ENCODE assay signal across 23 mouse cellular contexts in genomic region chr16:46299079-46299721, GRCm38 (mm10).
"Had no signal": no experiment of that assay in that cellular context is flagged by ENCODE, and none has a peak within 500 bp of the region (broad histone marks: within the 10 kb centered on the region; RNA-seq: fewer than 3 reads in every experiment).

No protein-coding gene starts in this region.

- H3K9ac ChIP-seq: kidney, embryonic 15.5 days; limb, embryonic 12.5 days; limb, embryonic 15.5 days; liver, embryonic 14.5 days; liver, postnatal 0 days; lung, embryonic 15.5 days; midbrain, embryonic 13.5 days; neural tube, embryonic 13.5 days; stomach, embryonic 15.5 days had no signal

- H3K4me2 ChIP-seq: kidney, embryonic 15.5 days; limb, embryonic 12.5 days; limb, embryonic 15.5 days; liver, embryonic 11.5 days; lung, embryonic 15.5 days; midbrain, embryonic 13.5 days; neural tube, embryonic 13.5 days; stomach, embryonic 15.5 days had no signal

- H3K4me1 ChIP-seq: kidney, embryonic 15.5 days; limb, embryonic 12.5 days; limb, embryonic 15.5 days; lung, embryonic 15.5 days; megakaryocyte, embryonic 14.5 days; stomach, embryonic 15.5 days had no signal

- H3K27ac ChIP-seq: kidney, embryonic 15.5 days; limb, embryonic 12.5 days; limb, embryonic 15.5 days; liver, embryonic 14.5 days; lung, embryonic 15.5 days; midbrain, embryonic 10.5 days; midbrain, embryonic 13.5 days; neural tube, embryonic 13.5 days; stomach, embryonic 15.5 days had no signal

- H3K36me3 ChIP-seq: kidney, embryonic 15.5 days; limb, embryonic 12.5 days; limb, embryonic 15.5 days; lung, embryonic 15.5 days; midbrain, embryonic 10.5 days; midbrain, embryonic 13.5 days; neural tube, embryonic 13.5 days; stomach, embryonic 15.5 days had no signal

- ATAC-seq: liver, postnatal 0 days; midbrain, embryonic 13.5 days; midbrain, embryonic 16.5 days had no signal

- DNase-seq: kidney, adult 8-10 months; kidney, postnatal 14 days; kidney, postnatal 4 days; left cerebral cortex, postnatal 4 days; liver, postnatal 0 days; lung, postnatal 36 days; retina, postnatal 1 day; right cerebral cortex, postnatal 25 days; spleen, adult 18-20 months; thymus, postnatal 25 days had no signal

- H3K4me3 ChIP-seq: kidney, embryonic 15.5 days; limb, embryonic 12.5 days; limb, embryonic 15.5 days; lung, embryonic 15.5 days; megakaryocyte, embryonic 14.5 days; midbrain, embryonic 10.5 days; midbrain, embryonic 13.5 days; myocyte; neural tube, embryonic 13.5 days; stomach, embryonic 15.5 days had no signal

- H3K9me3 ChIP-seq: kidney, embryonic 15.5 days; limb, embryonic 12.5 days; limb, embryonic 15.5 days; lung, embryonic 15.5 days; midbrain, embryonic 10.5 days; midbrain, embryonic 13.5 days; neural tube, embryonic 13.5 days; stomach, embryonic 15.5 days had no signal

- H3K27me3 ChIP-seq: kidney, embryonic 15.5 days; limb, embryonic 12.5 days; limb, embryonic 15.5 days; lung, embryonic 15.5 days; megakaryocyte, embryonic 14.5 days; midbrain, embryonic 13.5 days; neural tube, embryonic 13.5 days; stomach, embryonic 15.5 days had no signal
